Mouse (Mus musculus) erythroid progenitor cell, adult 5-6 weeks (primary cell): ENCODE measurements around the gene Relch. TPM values are rescaled to one million over a fixed set of nuclear protein-coding genes. Genes with fewer than 3 reads are reported as not detected.
"Not testable (repeated sequence)": the region's sequence is repeated elsewhere in the genome, so short reads cannot be mapped to it uniquely, and the experiment has no call there.

Experiments
- ATAC-seq: replicated peaks from 2 replicates; pipeline ENCODE4 v1.8.0; 2016; ENCODE audit warnings: moderate number of reproducible peaks, mild to moderate bottlenecking, moderate TSS enrichment, inconsistent platforms; ENCODE audit not compliant: poor library complexity, low FRiP score, severe bottlenecking
- total RNA-seq, 2 experiments: library from RNA; stranded (forward) in 1 of 2; stranded (reverse) in 1 of 2; fragments of 150-400 nt in 1 of 2; fragments of 186-747, 209-891 nt in 1 of 2; gene quantifications; 2 replicates each; pipeline versions ENCODE4 v1.2.3 to v1.2.4; 2015 to 2017; ENCODE audit warnings: low replicate concordance in 2 of 2

Gene Relch
- total RNA-seq, 2 experiments from 2014 or later: 36.8 to 70.4 TPM

DNA sequence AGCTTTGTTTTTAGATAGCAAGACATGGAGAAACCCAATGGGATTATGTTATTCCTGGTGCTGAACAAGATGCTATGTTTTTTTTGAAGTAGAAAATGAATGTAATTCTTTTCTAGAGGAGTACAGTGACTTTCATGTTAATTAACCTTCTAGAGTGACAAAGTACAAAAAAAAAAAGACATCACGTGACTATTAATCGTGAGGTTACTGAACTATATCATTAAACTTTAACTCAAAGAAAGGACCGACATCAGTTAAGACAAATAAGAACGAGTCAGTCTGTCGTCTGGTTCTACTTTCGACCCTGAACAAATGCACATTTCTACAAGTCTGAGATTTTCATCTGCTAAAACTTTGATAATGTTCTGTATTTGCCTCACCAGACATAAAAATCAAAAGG lies 74.7 kb downstream of the Relch start:
- no peak for ATAC-seq

DNA sequence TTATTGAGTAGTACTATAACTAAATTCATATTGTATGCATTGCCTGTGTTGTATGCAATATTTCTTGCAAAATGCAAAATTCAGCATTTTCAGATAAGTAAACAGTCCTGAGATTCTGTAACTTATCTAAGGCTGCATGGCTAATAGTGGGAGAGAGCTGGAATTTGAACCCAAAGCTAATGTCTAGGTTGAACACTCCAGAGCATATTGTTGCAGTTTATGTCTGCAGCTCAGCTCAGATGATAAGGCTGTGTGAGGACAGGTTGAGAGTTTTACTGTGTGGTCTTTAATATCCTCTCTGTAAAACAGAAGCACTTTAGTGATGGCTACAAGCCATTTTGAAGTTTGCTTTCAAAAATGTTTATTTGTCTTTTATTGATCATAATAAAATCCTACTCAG lies 75.8 kb downstream of the Relch start:
- ATAC-seq: no peak

DNA sequence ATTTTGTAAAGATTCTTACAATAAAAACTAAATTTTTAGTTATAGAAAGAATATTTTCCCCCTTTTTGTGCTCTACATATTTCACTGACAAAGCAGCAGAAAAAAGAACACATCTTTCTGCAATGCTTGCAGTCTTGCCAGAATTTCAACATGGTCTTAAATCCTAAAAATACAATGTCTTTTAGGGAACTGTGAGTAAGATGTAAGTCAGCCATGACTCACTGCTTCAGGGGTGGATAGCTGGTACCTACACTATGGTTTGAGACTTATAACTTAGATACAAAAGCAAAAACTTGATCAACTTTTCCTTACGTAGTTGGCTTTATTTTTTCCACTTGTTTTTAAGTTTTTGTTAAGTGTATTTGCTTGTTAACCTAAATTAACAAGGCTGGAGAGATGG lies 78.8 kb downstream of the Relch start:
- ATAC-seq: no peak

GRCm38 (mm10) chr1:105746444-105746843 lies 82.8 kb downstream of the Relch start:
- ATAC-seq: no peak

DNA sequence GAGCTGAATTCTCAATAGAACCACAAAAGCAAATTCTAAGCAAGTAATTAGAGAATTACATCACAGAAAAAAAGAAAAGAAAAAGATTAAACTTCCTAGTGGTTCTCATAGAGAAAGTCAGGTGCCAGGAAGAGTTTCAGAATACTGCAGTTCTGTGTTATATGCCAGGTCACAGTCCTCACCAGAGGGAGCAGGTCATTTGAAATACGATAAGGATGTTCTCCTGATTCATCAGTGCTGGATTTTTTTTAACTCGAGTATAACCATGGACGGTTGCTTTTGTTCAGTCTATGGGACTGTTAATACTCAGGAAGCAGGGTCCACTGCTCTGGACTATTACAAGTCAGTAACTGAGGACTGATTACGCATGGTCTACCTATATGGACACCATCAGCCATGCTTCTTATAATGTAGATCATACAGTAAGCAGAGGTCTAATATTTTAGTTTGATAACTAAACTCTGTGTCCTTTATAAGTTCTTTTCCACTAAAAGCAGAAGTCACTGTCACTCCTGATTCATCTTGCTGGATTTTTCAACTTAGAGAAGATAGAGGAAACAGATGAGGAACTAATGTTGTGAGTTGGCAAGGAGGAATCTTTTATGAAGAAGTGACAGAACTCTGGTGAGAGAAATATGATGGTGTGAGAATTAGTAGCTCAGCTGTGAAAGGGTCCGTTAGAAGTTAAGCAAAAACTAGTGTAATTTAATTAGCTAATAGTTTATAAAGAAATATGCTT lies 83.4 kb downstream of the Relch start:
- ATAC-seq: no peak

DNA sequence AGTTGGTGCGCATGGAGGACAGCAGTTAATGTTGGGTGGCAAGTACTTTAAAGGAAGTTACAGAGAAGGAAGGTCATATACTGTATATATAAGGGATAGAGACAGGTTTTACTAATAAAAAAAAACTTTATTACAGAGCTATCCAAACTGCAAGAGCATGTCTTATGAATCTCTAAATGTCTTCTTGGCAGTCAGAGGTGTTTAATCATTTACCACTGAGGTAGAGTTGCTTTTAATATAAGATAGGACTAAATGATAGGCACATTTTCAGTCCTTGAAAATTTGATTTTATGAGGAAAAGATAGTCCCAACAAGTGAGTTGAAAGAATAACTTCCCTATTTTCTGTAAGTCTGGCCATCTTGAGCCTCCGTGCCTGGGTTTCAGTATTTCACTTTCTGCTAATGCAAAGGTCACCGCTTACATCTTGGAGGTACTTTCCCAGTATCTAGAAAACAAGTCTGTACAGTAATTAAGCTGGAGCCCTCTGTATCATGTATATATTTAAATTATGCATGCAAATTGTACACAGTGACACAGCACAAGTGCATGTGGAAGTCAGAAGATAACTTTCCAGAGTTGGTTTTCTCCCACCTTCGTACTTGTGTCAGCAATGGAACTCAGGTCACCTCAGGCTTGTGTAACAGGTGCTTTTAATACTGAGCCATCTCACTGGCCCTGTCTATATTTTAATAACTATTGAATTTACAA lies 84.6 kb downstream of the Relch start:
- ATAC-seq: no peak

GRCm38 (mm10) chr1:105752196-105752595 lies 88.5 kb downstream of the Relch start:
- ATAC-seq: no peak

GRCm38 (mm10) chr1:105752944-105753343 lies 89.3 kb downstream of the Relch start:
- no peak for ATAC-seq

DNA sequence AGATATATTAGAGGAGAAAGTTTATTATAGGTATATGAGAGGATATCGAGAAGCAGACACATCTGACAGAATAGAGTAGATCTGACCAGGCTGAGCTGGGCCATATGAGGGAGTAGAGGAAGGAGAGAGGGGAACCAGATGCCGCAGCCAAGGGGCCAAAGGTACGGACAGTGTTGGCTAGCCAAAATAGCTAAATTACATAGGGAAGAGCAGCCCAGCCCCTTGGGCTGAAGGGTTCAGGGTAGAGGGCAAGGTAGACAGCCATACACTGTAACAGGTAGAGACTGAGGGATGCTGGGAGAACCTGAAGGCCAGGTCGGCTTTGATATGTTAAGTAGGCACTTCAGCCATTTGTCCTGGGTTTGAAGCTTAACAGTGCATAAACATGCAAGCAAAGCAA lies 95.1 kb downstream of the Relch start:
- ATAC-seq: no peak

- ATAC-seq: no peak
These were observed 95.9 kb downstream of the Relch start for GRCm38 (mm10) chr1:105759422-105760165.

DNA sequence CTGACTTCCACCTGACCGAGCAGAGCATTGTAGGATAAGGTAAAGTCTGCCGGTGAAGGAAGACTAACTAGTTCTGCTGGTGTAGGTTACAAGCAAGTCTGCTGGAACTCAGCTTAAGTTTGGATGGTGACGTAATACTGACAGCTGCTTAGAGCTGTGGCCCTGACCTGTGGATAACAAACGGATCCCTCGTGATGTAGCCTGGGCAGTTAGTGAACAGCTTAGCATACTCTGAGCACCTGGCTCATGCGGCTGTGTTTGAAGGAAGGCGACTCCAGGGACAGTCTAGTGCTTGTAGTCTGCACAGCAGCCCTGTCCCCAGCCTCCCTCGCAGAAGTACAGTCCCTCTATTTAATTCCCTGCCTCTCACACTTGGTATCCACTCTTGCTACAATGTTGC lies 101.9 kb downstream of the Relch start:
- no peak for ATAC-seq

- ATAC-seq: not testable (repeated sequence)
These were observed 102.4 kb downstream of the Relch start for GRCm38 (mm10) chr1:105766099-105766498.

DNA sequence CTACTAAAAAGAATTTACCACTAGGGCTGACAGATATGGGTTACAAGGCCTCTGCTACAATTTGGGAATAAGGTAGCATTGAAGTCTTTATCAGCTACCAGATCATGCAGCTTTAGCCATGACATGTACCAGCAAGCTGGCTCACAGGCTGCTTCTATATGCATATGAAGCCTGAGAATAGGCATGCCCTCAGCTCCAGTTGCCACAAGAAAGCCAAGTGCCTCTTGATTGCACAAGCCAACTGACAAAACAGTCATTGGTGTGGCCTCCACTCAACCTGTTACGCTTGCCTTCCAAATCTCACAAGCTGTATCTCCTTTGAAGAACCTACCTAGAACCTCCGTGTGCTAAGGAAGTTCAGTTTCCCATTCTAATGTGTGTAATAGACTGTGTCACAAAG lies 104.7 kb downstream of the Relch start:
- no peak for ATAC-seq

DNA sequence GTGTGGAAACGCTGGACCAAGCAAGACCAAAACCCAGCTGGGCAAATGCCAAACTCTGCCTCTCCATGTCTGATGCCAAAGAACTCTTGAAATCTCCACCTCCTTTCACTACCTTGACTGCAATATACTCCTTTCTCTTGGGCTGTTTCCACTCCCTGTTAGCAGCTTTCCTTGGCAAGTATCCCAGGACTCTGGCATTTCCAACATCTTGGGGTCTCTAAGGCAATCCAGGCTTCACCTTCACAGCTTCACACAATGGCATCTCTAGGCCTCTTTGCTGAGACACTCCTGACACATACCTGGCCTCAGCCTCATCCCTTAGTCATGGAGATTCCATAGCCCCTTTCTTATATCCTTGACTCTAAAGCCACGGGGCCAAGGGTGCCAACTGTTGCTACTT lies 107.0 kb downstream of the Relch start:
- ATAC-seq: no peak

DNA sequence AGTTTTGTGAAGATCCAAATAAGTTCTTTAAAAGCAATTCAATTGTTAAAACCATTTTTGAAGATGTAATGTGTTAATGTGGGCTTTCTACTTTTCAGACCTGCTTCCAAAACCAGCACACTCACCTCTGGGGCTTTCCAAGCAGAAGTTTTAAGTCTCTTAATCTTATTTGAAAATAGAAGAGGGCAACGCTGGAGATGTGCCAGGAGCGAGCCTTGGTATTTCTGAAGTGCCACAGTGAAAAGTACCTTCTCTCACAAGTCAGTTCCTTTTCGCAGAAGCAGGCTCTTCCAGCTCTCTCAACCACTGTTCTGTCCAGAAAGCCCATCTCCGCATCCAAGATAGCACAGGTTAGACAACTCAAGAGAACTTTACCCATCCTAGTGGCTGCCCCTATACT lies 112.8 kb downstream of the Relch start:
- ATAC-seq: no peak

GRCm38 (mm10) chr1:105780079-105780456 lies 116.4 kb downstream of the Relch start:
- ATAC-seq: no peak

DNA sequence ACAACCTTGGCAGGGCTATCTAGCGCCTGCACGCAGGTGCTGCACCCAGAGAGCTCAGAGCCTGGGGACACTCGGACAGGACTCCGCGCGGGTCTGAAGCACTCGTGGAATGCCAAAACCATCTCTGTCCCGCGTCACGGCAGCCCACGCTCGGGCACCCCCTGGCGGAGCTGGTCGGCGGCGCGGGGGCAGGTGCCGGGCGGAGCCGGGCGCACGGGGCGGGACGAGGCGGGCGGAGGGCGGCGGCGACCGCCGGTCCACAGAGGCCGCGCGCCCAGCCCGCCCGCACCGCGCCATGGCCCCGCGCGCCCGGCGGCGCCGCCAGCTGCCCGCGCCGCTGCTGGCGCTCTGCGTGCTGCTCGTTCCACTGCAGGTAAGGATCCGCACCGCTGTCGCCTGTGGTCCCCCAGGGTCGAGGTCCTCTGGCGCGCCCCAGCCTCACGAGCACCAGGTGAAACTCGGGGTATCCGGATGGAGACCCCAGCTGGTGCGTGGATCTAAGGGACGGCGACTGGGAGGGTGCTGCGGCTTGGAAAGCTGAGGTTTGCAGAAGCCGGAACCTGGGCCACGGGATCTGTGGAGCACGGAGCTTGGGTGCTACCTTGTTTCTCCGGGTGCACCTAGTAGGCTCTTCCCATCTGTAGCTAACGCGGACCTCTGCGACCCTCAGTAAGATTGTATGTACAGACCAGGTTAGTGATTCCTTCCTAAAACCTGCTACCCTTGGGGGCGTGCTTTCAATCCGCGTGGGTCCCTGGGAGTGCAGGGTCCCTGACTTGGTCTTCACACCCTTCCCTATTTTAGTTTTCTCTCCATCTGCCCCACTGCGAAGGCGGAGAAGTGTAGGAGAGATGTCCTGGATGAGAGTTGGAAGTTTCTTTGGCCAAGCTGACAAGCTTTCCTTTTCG lies 117.0 kb downstream of the Relch start, which contains the start of gene Tnfrsf11a:
Tnfrsf11a (plus strand) TSS at position 262 of the 908 bp plus-strand sequence.
- no peak for ATAC-seq

- no peak for ATAC-seq
These were observed 117.9 kb downstream of the Relch start for GRCm38 (mm10) chr1:105781391-105782146.
